Mouse (Mus musculus) liver, embryonic 13.5 days (tissue): ENCODE results near the gene Tob2. TPM values are rescaled to one million over a fixed set of nuclear protein-coding genes. Genes with fewer than 3 reads are reported as not detected.

ENCODE experiments used
- ATAC-seq: fragments of 200-750 bp; cut with Nextera tagmentation; 2 replicates; pipeline ENCODE4 v1.8.0; 2017; ENCODE audit warnings: low read depth, mild to moderate bottlenecking, moderate number of reproducible peaks, moderate library complexity
- DNase-seq: peaks from one replicate; pipeline ENCODE4 v3.0.0; 2022
- H3K27ac ChIP-seq: fragments of 300-500 bp; sonication (generic); 2 replicates; pipeline ENCODE4 v1.5.1; 2015; ENCODE audit warnings: moderate library complexity, mild to moderate bottlenecking, inconsistent platforms
- H3K27me3 ChIP-seq: fragments of 300-500 bp; sonication (generic); 2 replicates; pipeline ENCODE4 v1.6.1; 2015; ENCODE audit warnings: mild to moderate bottlenecking, inconsistent platforms
- H3K36me3 ChIP-seq: fragments of 300-500 bp; sonication (generic); 2 replicates; pipeline ENCODE4 v1.6.1; 2015; ENCODE audit warnings: mild to moderate bottlenecking, inconsistent platforms
- H3K4me1 ChIP-seq: fragments of 300-500 bp; sonication (generic); replicated peaks from 2 replicates; pipeline ENCODE4 v1.6.1; 2015; ENCODE audit warnings: inconsistent platforms
- H3K4me2 ChIP-seq: fragments of 300-500 bp; sonication (generic); 2 replicates; pipeline ENCODE4 v1.6.1; 2015; ENCODE audit warnings: inconsistent platforms, mild to moderate bottlenecking, moderate library complexity
- H3K4me3 ChIP-seq: fragments of 300-500 bp; sonication (generic); replicated peaks from 2 replicates; pipeline ENCODE4 v1.5.1; 2015; ENCODE audit warnings: mild to moderate bottlenecking, inconsistent platforms
- H3K9ac ChIP-seq: fragments of 300-500 bp; sonication (generic); 2 replicates; pipeline ENCODE4 v1.6.1; 2015; ENCODE audit warnings: mild to moderate bottlenecking, inconsistent platforms
- H3K9me3 ChIP-seq: fragments of 300-500 bp; sonication (generic); replicated peaks from 2 replicates; pipeline ENCODE4 v1.6.1; 2016; ENCODE audit warnings: inconsistent platforms
- WGBS: fragments of 180-500 bp; shearing (Covaris S2); methylation state at CpG from one replicate; pipeline ENCODE4 v1.1.7; 2015; ENCODE audit not compliant: insufficient replicate concordance; 5-methylcytosine and 5-hydroxymethylcytosine counted together
- polyA plus RNA-seq: library from polyadenylated mRNA; unstranded; fragments of >200 nt; fragmentation: Nextera tagmentation; extraction: Ambion mirVana; gene quantifications from 2 replicates; pipeline ENCODE4 v1.2.1, GENCODE M21; 2015

Gene Tob2
- polyA plus RNA-seq, 1 experiment from 2014 or later = 9.0 TPM

DNA sequence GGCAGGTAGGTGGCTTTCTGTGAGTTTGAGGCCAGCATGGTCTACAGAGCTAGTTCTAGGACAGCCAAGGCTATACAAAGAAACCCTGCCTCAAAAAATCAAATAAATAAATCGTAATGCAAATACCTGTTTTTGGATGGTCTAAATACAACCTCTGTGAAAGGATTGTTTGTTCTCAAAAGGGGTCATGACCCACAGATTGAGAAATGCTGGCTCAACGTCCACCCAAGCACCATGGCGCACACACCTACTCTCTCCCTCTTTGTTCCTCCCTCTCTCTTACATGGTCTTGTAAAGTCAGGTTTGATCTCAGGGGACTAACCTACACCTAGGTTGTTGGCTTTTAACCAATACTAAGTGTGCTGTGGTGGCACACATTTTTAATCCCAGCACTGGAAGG is 36.0 kb downstream of the Tob2 start:
- ATAC-seq (peak; percentile 36; the same call in 1 of the 2 replicates), DNase-seq (no peak)
- peak overlapping the region; percentile 47; the same call in 1 of the 2 replicates for H3K27ac ChIP-seq
- H3K4me3 ChIP-seq = no peak overlapping the region
- 75% methylated on average over 3 of the region's 3 CpGs for WGBS
- H3K9me3 ChIP-seq = no peaks in the 10 kb centered on the region
- H3K27me3 ChIP-seq = no peaks in the 10 kb centered on the region
- H3K4me1 ChIP-seq = peaks cover 4% of the 10 kb centered on the region; the same call in 1 of the 2 replicates
- peaks cover 31% of the 10 kb centered on the region for H3K36me3 ChIP-seq
- no peak overlapping the region for H3K4me2 ChIP-seq
- no peak overlapping the region for H3K9ac ChIP-seq

GRCm38 (mm10) chr15:81818404-81818803 is 40.2 kb downstream of the Tob2 start:
- Histone ChIP-seq H3K4me2 (no peak overlapping the region), H3K9me3 (no peaks in the 10 kb centered on the region), H3K4me1 (peaks cover 16% of the 10 kb centered on the region), H3K36me3 (peaks cover 37% of the 10 kb centered on the region), H3K27ac (no peak overlapping the region), H3K27me3 (no peaks in the 10 kb centered on the region), H3K9ac (no peak overlapping the region), H3K4me3 (no peak overlapping the region)
- WGBS = 61% methylated on average over 3 of the region's 3 CpGs
- ATAC-seq (no peak), DNase-seq (no peak)

DNA sequence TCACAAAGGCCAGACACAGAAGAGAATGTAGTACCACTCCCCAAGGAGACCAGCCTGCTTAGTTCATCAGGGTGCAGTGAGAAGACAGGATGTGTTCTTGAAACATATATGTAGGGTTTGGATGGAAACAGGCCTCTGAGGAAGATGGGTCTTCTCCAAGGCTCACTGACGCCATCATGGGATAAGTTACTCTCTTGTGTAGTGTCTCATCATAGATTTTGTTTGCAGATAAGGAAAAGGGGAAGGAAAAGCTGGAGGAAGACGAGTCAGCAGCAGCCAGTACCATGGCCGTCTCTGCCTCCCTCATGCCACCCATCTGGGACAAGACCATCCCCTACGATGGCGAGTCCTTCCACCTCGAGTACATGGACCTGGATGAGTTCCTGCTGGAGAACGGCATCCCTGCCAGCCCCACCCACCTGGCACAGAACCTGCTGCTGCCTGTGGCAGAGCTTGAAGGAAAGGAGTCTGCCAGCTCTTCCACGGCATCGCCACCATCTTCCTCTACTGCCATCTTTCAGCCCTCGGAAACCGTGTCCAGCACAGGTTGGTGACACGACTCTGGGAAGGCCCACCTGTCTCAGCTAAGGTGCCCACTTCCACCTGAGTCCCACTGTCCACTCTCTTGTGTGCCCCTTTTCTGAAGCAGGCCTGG is 43.8 kb downstream of the Tob2 start:
- Histone ChIP-seq H3K4me3 (no peak overlapping the region), H3K4me2 (no peak overlapping the region), H3K9ac (no peak overlapping the region), H3K36me3 (peaks cover 26% of the 10 kb centered on the region), H3K4me1 (peaks cover 45% of the 10 kb centered on the region), H3K9me3 (no peaks in the 10 kb centered on the region), H3K27ac (no peak overlapping the region), H3K27me3 (no peaks in the 10 kb centered on the region)
- 63% methylated on average over 12 of the region's 12 CpGs for WGBS
- ATAC-seq = no peak
- DNase-seq = no peak

DNA sequence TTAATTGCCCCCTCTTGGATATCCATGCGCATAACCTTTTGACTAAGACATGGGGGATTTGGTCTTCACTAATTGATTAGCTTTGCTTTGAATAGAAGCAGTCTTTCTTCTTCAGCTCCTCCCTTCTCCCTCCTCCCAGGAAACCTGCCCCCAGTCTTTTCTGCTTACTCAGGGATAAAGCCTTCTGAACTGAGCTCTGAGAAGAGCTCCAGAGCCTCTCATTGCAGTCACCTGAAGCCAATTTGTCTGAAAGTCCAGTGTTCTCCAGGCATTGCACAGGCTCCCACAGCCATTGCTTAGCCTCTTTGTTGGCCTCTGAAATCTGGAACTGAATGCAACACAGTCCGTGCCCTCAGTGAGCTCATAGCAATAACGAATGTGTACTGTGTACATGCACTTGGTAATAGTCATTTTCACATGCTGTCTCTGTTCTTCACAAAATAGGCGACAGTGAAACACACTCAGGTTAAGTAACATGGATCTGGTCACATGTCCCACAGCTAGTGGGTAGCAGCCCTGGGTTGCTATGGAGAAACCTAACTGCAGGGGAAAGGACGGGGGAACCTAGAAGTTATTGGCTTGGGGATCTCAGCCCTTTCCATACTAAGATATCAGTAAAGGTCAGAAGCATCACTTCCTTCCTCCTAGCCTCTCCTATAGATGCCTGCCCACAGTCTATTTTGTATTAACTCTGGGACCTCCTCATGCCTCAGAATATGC is 44.5 kb downstream of the Tob2 start:
- H3K36me3 ChIP-seq = peaks cover 22% of the 10 kb centered on the region
- no peak overlapping the region for H3K27ac ChIP-seq
- no peak for DNase-seq
- H3K9me3 ChIP-seq = no peaks in the 10 kb centered on the region
- H3K4me2 ChIP-seq = no peak overlapping the region
- no peak overlapping the region for H3K9ac ChIP-seq
- H3K27me3 ChIP-seq = no peaks in the 10 kb centered on the region
- WGBS = 56% methylated on average over 5 of the region's 5 CpGs
- no peak for ATAC-seq
- no peak overlapping the region for H3K4me3 ChIP-seq
- H3K4me1 ChIP-seq = peaks cover 49% of the 10 kb centered on the region

- no peak for DNase-seq
- Histone ChIP-seq H3K4me3 (peak overlapping the region; percentile 80; the same call in 1 of the 2 replicates), H3K27me3 (no peaks in the 10 kb centered on the region), H3K9me3 (no peaks in the 10 kb centered on the region), H3K4me1 (peaks cover 49% of the 10 kb centered on the region), H3K9ac (no peak overlapping the region), H3K36me3 (peaks cover 17% of the 10 kb centered on the region), H3K4me2 (peak overlapping the region; percentile 99), H3K27ac (peak overlapping the region; percentile 58)
- ATAC-seq = no peak
- WGBS = 48% methylated on average over 7 of the region's 7 CpGs
Observed at GRCm38 (mm10) chr15:81812696-81813631, 45.6 kb downstream of the Tob2 start.

GRCm38 (mm10) chr15:81812287-81812686 is 46.3 kb downstream of the Tob2 start:
- WGBS = 49% methylated on average over 3 of the region's 3 CpGs
- DNase-seq (no peak), ATAC-seq (no peak)
- Histone ChIP-seq H3K4me2 (peak overlapping the region; percentile 99), H3K9ac (peak overlapping the region; percentile 79), H3K27ac (peak overlapping the region; percentile 58), H3K9me3 (no peaks in the 10 kb centered on the region), H3K4me1 (peaks cover 49% of the 10 kb centered on the region), H3K4me3 (peak overlapping the region; percentile 80), H3K27me3 (no peaks in the 10 kb centered on the region), H3K36me3 (peaks cover 16% of the 10 kb centered on the region)

DNA sequence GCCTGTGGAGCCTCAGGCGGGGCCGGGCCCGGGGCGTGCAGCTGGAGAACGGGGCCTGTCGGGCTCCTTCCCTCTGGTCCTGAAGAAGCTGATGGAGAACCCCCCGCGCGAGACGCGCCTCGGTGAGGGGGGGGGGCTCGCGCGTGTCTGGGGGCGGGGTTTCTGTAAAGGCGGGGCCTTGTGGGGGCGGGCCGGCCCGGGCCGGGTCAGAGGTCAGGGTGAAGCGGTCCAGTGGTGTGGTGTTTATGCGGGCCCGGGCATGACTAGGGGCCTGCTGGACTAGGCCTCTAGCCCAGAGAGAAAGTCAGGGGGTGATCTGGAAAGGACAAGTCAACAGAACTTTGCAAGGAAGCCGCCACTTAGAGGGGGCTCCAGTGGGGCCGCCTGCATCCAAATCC is 47.0 kb downstream of the Tob2 start:
- H3K4me1 ChIP-seq = peaks cover 49% of the 10 kb centered on the region
- no peaks in the 10 kb centered on the region for H3K27me3 ChIP-seq
- H3K36me3 ChIP-seq = peaks cover 9% of the 10 kb centered on the region
- peak overlapping the region; percentile 80 for H3K4me3 ChIP-seq
- peak overlapping the region; percentile 99 for H3K4me2 ChIP-seq
- DNase-seq (no peak), ATAC-seq (peak; percentile 10)
- peak overlapping the region; percentile 79 for H3K9ac ChIP-seq
- WGBS = 2% methylated on average over 24 of the region's 26 CpGs
- peak overlapping the region; percentile 74 for H3K27ac ChIP-seq
- H3K9me3 ChIP-seq = no peaks in the 10 kb centered on the region

- H3K27ac ChIP-seq = peak overlapping the region; percentile 74
Observed at GRCm38 (mm10) chr15:81810671-81811598, 47.7 kb downstream of the Tob2 start.

DNA sequence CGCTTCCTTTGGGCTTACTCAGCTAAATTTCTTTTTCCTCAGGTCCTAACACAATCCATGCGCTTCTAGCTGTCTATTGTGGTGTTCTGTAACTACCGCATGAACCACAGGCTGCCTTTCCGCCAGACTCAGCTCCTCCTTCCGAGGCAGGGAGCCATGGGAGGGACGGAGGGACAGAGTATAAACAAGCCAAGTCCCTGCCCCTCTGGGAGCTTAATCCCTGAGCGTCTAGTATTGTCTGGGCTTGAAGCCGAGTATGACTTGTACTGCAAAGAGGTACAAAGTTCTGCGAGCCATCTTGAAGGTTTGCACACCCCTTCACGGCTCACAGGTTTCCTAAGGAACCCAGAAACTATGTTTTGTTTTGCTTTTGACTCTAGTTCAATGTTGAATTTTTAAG is 48.4 kb downstream of the Tob2 start:
- 3% methylated on average over 10 of the region's 10 CpGs for WGBS
- H3K36me3 ChIP-seq = peaks cover 1% of the 10 kb centered on the region
- peak overlapping the region; percentile 99 for H3K4me2 ChIP-seq
- H3K9ac ChIP-seq = peak overlapping the region; percentile 57
- peaks cover 51% of the 10 kb centered on the region for H3K4me1 ChIP-seq
- ATAC-seq (no peak), DNase-seq (peak; percentile 40)
- peak overlapping the region; percentile 80 for H3K4me3 ChIP-seq
- H3K27ac ChIP-seq = peak overlapping the region; percentile 2; the same call in 1 of the 2 replicates
- H3K9me3 ChIP-seq = no peaks in the 10 kb centered on the region
- no peaks in the 10 kb centered on the region for H3K27me3 ChIP-seq

More at GRCm38 (mm10) chr15:81810671-81811598, 47.7 kb downstream of the Tob2 start:
- peak; percentile 97 for DNase-seq
- no peaks in the 10 kb centered on the region for H3K9me3 ChIP-seq
- peak overlapping the region; percentile 80 for H3K4me3 ChIP-seq
- H3K27me3 ChIP-seq = no peaks in the 10 kb centered on the region
- peaks cover 5% of the 10 kb centered on the region for H3K36me3 ChIP-seq
- peak overlapping the region; percentile 99 for H3K4me2 ChIP-seq
- H3K4me1 ChIP-seq = peaks cover 49% of the 10 kb centered on the region
- H3K9ac ChIP-seq = peak overlapping the region; percentile 79
- WGBS = under 1% methylated on average over 88 of the region's 89 CpGs
- ATAC-seq = peak; percentile 96

- ATAC-seq (no peak), DNase-seq (no peak)
- Histone ChIP-seq H3K4me3 (no peak overlapping the region), H3K4me1 (peaks cover 51% of the 10 kb centered on the region), H3K9ac (0 out of 2 replicates have a peak overlapping the region, but pooled peaks have one; percentile 57), H3K27ac (no peak overlapping the region), H3K36me3 (no peaks in the 10 kb centered on the region), H3K4me2 (peak overlapping the region; percentile 99), H3K27me3 (no peaks in the 10 kb centered on the region), H3K9me3 (no peaks in the 10 kb centered on the region)
- WGBS = 42% methylated on average over 1 of the region's 1 CpGs
Observed at GRCm38 (mm10) chr15:81809550-81809949, 49.0 kb downstream of the Tob2 start.
